Mouse (Mus musculus): Measurements from ENCODE around the gene Gm11549.

Gm11549 gene

DNA sequence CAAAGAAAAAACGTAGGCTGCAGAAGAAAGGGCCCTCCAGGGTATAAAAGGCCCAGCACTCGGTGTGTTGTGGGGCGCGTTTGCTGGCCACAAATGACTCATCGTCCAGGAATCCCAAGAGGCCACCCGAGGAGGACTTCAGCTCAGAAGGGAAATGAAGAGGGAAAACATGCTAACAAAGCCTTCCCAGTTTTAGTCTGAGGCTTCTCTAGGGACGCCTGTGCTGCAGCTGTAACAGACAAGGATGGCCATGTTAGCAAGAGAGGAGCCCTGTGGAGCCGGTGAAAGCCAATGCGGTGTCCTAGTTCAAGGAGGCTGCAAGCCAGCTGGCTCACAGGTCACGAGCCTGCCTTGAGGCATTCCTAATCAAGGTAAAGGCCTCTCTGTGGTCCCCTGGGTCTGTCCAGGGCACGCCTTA is 39.8 kb downstream of the Gm11549 start:
- DNase-seq (ENCODE audit: low spot score in 2 of 2): peak in 1 of 2 experiments; percentile 35

DNA sequence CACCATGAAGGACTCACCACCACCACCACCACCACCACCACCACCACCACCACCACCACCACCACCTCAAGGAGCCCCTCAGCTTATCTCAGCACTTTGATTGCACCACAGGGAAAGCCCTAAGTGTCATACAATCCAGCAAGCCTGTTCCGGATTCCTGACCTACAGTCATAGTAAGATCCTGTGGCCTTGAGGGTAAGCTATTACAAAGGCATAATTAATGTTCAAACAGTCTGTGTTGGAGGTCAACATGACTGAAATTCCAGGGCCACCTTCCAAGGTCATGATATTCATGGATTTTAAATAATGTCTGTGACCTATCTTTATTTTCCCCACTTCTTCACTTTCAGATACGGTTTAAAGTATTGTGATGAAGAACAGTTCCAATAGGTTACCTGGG is 41.1 kb downstream of the Gm11549 start:
- DNase-seq (ENCODE audit: low spot score in 2 of 2): no peak

DNA sequence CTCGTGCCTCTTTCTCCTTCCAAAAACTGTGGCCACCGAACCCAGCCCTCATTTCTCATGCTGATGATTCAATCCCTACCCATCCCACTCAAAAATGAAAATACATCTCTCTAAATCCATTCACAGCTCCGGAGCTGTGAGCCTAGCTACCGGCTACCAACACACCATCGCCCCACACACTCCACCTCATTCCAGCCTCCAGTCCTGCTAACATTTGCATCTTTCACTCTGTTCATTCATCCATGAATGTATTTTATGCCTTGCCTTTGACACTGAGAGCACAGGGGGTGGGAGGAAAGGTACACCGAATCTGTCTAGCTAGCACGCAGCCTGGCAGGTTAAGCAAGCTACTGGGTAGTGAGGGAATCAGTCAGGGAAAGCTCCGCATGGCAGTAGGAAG is 42.8 kb downstream of the Gm11549 start:
- DNase-seq (ENCODE audit: low spot score in 2 of 2): no peak

DNA sequence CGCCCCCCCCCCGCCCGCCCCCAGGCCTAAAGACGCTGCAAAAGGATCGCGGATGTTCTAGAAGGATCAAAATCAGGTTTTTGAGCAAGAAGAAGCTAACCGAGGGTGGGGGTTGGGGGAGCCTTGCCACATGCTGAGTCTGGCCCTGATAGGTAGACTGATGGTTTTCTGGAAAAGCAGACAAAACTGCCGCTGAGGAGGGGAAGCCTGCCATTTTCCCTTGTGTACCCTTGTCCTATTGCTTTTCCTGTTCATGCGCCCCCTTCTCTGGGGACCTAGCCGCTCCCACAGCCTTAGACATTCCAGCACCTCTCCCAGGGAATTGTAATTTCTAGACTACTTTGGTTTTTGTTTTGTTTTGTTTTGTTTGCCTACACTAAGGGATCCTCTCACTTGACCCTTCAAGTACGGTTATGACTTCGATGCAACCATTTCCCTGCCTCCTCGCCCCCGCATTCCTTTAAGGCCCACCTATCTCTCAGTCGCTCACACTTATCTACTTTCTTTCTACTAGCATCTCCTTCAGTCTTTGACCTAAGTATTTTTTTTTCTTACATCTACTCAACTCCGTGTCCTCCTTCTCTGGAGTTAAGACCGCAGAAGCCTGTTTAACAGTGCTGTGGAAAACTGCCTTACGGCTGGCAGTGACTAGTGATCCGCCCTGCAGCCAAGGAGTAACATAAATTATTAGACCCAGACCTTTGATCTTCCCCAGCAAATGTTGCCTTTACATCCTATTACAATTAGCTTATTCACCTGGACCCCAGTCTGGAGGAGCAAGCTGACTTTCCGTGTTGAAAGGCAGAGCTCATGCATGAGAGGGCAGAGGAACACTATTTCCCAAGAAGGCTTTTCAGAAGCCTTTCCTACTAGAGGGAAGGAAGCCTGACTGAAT is 45.1 kb downstream of the Gm11549 start:
- no peak for DNase-seq (ENCODE audit: low spot score in 2 of 2)

DNA sequence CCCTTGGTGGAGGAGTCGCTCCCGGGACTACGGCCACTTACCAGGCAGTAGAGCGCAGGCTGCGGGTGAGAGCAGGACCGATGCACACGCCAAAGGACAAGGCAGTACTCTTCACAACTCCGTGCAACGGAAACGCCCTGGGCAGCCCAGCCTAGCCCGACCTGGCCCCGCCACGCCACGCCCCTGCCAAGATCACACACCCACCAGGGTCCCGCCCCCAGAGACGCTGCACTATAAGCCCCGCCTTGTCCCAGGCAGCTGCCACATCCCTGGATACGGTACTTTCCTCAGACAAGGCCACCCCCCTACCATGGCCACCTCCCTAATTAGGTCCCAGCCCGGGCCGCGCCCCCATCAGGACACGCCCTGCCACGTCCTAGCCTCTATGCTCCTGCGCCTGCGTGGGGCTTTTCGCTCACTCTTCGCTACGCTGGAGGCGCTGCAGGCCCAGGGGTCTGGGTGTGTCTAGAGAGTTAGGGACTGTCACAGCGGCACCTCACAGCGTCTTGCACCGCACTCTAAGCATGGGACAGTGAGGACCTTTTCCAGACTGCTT is 46.0 kb downstream of the Gm11549 start, which contains the start of the genes Anxa5 and 1810062G17Rik:
Anxa5 (minus strand) TSS at position 363 of the 556 bp plus-strand sequence.
1810062G17Rik (plus strand) TSS at position 406 of the 556 bp plus-strand sequence.
- DNase-seq (ENCODE audit: low spot score in 2 of 2): peak; percentile 81 to 87

DNA sequence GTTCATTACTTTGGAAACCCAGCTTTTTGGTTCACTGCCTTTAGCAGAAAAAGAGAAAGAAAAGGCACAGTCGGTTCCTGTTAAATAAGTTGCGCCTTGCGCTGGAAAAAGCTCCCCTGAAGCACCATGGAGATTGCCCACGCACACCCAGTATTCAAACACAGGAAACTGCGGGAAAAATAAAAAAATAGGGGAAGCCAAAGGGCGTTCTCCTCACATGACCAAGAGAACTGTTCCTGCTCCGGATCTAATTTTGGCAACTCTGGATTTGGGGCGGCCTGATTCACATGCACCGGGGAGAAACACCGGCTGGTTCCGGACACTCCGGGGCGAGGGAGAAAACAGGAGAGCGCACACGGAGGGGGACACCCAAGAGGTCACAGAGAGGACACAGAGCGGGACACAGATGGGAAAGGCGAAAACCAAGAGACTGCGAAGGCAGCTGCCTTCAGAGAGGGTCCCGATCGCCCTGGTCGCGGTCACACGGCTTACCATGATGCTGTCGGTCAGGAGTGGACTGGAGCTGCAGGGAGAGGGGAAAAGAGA is 46.6 kb downstream of the Gm11549 start:
- DNase-seq (ENCODE audit: low spot score in 2 of 2): peak; percentile 19 to 27

DNA sequence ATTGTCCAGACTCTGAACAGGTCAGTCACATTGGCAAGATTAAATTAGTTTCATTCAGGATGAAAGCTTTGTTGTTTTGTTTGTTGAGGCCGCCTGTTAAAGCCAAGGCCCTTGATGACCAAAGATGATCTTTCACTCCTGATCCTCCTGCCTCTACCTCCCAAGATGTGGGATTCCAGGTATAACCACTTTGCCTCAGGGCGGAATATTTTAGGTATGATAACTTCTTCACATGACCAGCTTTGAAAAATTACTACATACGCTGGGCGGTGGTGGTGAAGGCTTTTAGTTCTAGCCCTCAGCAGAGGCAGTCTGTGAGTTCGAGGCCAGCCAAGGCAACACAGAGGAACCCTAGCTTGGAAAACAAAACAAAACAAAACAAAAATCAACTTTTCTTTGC is 47.2 kb downstream of the Gm11549 start:
- DNase-seq (ENCODE audit: low spot score in 2 of 2): no peak

DNA sequence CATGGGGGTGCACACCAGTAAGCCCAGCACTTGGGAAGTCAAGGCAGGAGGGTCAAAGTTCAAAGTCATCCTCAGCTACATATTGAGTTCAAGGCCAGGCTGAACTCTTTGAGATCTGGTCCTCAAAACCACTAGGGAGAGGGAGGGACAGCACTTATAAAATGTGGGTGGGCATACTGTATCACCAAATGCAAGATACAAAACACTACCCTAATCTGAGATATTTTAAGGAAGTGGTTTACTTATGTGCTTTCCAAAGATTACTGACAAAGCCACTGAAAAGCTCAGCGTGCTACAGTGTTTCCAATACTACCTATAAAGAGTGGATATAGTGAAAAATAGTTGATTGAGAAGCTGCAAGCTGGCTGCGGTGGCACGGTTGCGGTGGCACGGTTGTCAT is 48.4 kb downstream of the Gm11549 start:
- no peak for DNase-seq (ENCODE audit: low spot score in 2 of 2)

DNA sequence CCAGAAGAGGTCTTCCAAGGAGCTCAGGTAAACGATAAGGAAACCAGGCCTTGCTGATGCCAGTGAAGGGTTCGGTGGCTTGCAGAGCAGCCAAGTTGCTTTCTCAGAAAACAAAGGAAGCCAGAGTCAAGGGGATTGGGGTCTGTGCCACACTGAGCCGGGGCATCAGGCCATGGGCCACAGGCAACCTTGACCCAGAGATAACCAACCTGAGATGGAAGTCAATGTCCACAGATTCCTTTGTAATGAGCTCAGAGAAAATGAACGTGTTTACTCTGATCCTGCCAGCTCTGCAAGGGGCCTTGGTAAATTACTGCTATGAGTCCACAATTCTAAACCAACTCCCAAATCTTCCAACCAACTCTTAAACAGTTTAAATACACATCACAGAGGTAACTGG is 49.8 kb downstream of the Gm11549 start:
- DNase-seq (ENCODE audit: low spot score in 2 of 2): no peak

DNA sequence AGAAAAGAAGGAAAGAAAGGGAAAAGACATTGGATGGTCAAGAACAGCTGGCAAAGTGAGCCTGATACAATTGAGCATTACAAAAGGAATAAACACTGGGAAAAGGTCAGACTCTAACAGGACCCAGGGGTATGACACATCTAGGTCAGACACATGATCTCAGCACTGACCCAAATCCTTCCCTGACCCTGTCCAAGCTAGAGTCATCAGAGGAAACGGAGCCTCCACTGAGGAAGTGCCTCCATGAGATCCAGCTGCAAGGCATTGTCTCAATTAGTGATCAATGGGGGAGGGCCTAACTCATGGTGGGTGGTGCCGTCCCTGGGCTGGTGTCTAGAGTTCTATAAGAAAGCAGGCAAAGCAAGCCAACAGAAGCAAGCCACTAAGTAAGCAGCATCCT is 52.7 kb downstream of the Gm11549 start:
- DNase-seq (ENCODE audit: low spot score in 2 of 2): no peak

DNA sequence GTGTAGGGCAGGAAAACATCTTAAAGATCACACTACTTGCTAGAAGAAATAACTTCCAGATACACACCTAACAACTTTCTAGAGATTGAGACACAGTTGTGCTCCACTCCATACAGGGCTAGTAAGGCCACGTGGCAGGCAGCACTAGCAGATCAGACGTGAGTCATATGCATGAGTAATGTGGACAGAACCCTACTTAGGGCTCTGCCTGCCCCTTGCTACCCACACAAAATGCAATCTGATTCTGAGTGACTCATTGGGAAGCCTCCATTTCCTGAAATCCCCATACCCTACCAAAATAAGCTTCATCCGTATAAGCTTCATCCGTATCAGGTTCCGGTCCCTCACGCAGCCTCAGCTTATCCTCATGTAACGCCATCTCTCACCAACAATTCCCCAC is 54.0 kb downstream of the Gm11549 start:
- DNase-seq (ENCODE audit: low spot score in 2 of 2): no peak

DNA sequence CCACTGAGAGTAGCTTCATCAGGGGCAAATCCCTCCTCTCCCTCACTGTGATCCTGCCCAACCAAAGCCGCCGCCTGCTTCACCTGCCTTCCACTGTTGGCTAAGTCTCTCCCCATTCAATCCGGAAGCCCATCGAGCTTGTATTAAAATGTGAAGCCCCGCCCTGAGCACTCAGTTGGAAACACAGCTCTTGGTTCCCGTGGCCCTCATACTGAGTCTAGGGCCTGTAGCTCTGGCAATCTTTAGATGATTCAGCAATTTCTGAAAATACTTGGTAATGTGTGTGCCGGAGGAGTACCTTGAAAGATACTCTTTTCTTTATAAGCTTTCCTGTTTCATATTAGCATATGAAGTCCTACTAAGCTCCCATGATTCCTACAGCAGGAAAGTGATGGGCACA is 56.1 kb downstream of the Gm11549 start:
- DNase-seq (ENCODE audit: low spot score in 2 of 2): no peak
